Mouse (Mus musculus): Measurements from ENCODE around the gene Iqcf5.

GRCm38 (mm10) chr9:106562291-106562690, 47.9 kb downstream of the Iqcf5 start:
- TF ChIP-seq MAX (IDR thresholded peaks at IDR 0.05), result no peak
- no peak for TF ChIP-seq CTCF (IDR thresholded peaks at IDR 0.05; ENCODE audit: control insufficient read depth, insufficient read depth, insufficient read length)
- no peak for TF ChIP-seq USF1 (IDR thresholded peaks at IDR 0.05; ENCODE audit: low read depth)

Measured in C2C12 (cell line).